Mouse (Mus musculus): ENCODE measurements around the gene Krt13.

DNA sequence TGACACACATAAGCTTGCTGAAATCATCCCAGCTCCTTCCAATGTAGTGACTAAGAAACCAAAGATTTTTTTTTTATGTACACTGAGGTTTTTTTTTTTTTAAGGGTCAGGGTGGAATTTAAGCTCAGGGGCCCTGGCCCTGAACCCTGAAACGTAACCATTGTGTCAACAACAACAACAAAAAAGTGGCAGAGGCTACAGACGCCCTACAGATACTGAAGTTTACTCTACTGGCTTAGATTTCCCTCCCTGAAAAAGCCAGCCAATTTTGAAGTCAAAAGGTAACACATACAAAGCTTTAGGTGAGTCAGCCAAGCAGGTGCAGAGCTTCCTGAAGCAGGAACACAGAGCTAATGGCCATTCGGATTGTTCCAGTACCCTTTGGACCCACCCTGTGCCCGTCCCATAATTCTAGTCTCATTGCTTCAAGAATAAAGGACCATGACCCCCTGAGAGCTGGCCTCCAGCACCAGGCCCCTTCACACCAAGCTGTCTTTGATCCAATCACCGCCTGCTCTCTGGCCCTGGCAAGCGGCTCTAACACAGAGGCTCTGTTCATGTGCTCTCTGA is 36.6 kb upstream of the Krt13 start:
- TF ChIP-seq CTCF (IDR thresholded peaks at IDR 0.05) (no peak), POLR2A (IDR thresholded peaks at IDR 0.05; ENCODE audit: insufficient read depth, low read depth, low read length) (no peak)
